Mouse (Mus musculus) thymus, postnatal 14 days (tissue): ENCODE measurements at regions not wholly inside any gene's neighbourhood (a gene's known extent, or its start where the extent isn't known, plus 50 kb on each side); places are given as distances from the start of the nearest gene placed in this dataset.

Experiments used
- DNase-seq: peaks from one replicate; pipeline ENCODE4 v3.0.0; 2021

GRCm38 (mm10) chr7:63313096-63313495 is 100.7 kb upstream of the Chrna7 start:
- DNase-seq = no peak

DNA sequence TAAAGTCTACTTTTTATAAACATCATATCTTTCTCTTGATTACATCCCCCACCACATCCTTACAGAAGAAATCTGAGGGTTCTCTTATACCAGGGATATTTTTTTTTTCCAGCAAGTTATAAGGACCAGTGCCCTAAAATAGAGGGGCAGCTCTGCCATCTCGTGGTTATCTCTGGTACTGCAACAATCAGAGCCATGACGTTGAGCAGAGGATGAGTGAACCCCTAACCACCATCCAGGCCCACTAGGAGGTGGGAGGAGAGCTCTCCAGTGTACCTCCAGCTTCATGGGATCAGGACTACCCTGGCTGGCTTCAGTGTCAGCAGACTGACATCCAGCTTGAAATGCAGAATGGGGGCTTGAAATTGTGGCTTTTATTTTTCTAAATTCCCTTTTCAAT is 107.2 kb upstream of the Chrna7 start:
- peak; percentile 13 for DNase-seq

- DNase-seq = no peak
Observed at GRCm38 (mm10) chr7:63321171-63321570, 108.8 kb upstream of the Chrna7 start.

- DNase-seq = no peak
Observed at GRCm38 (mm10) chr7:63321951-63322710, 109.8 kb upstream of the Chrna7 start.

GRCm38 (mm10) chr7:63335146-63335545 is 109.4 kb upstream of the Otud7a start:
- DNase-seq = no peak

DNA sequence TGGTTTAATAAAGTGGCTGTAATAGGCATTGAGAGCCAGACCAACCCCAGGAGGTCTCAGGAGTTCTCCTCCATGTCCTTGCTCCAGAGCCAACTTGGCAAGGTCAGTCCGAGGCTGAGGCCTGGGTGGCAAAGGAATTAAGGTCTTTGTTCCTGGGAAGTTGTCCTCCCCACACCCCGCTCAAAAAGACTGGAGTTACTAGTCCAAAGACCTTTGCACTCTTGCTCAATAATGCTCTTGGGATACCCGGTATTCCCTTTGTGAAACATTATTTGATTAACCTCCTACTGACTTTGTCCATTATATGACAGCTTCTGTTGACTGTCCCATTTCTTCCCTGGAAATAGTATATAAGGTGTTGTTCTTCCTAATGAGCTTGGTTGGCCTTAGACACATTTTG is 108.5 kb upstream of the Otud7a start:
- no peak for DNase-seq

DNA sequence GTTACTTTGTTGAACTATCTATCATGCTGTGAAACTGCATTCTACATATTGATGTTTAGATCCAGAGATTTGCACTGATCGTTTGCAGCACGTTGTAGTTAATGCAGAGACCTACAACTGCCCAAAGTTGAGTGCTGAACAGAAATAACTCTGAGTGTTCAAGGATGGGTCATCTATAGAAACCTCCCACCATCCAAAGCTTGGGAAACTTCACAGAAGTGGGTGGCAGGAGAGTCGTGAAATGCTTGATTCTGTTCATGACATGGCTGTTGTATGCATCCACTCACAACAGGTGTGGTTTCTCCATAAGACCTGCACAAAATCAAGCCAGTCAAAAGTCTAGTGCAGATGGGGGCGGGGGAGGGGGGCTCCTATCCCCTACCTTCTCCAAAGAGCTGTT is 102.8 kb upstream of the Otud7a start:
- no peak for DNase-seq

DNA sequence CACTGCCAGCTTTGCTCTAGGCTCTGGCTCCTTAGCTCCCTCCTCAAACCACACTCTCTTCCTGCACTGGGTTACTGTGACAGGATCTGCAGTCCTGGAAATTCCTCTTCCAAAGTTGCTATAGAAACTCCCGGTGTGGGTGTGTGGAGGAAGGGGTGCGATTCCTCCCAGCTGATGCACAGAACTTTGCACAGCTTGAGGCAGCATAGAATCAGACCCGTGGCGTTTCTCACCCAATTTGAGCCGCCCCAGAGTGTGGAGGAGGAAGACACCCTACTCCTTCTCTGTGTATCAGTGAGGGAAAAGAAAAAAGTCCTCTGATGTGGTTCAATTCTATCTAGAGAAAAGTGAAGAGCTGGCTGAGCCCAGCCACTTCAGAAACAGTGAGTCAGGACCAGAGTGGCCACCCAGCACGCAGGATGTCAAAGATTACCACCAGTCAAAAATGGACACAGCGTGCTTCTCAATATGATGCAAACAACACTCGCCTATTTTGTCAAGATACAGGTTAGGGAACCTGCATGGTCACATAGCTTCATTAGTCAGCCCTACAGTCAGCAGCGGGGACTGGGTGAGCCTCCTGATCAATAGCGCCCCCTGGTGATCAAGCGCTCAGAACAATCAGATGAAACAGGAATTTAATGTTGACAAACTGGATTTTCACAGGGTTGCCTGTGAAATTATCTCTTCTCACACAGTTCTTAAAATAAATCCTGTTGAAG is 98.7 kb upstream of the Otud7a start:
- DNase-seq = peak; percentile 5

DNA sequence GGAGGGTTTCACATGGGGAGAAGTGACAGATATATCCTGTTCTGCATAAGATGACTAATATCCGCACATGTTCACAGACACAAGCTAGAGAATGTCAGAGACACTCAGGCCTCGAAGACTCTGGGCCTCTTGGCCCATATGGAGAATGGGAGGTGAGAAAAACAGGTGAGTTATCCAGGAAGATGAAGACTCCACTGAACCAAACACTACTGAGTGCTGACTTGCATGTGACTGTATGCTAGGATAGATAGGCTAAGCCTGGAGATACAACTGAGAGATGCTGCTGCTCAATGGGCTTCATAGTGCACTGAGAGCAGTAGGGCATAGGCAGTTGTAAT is 98.2 kb upstream of the Otud7a start:
- DNase-seq = no peak
